Mouse (Mus musculus) right cerebral cortex, adult 18-20 months (tissue): ENCODE data around the gene Ccnf.

Source experiments
- DNase-seq: peaks from one replicate; pipeline ENCODE4 v3.0.0; 2022; ENCODE audit warnings: mixed read lengths

The Ccnf gene

DNA sequence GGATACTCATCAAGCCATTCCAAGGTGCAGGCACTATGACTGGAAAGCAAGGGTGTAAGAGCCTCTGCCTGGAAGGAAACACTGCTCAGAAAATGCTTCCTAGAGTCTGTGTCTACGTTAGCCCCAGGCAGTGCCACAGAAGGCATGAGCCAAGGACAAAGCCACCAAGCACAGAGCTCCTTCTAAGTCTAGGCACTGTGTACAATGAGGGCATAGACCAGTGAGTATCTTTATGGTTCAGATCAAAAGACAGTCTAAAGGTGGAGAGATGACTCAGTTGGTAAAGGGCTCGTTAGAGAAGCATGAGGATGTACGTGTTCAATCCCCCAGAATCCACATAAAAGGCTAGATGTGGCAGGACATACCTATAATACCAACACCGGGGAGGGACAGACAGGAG is 50.2 kb downstream of the Ccnf start:
- no peak for DNase-seq

DNA sequence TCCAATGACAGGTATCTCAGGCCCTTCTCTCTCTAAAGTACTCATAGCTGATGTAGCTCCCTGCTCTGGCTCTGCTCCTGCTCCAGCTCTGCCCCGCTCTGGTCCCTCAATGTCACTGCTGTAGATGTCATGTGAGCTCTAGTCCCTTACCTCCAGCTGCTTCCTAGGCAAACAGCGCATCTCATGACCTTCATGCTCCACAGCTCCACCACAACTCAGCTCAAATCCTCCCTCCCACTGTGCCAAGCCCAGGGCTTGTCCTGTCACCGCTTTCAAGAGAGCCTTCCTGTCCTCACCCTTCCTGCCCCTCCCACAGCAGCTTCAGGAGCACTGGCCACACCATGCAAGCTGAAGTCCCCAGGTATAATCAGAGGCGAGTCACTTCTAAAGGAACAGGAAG is 51.5 kb downstream of the Ccnf start:
- no peak for DNase-seq

DNA sequence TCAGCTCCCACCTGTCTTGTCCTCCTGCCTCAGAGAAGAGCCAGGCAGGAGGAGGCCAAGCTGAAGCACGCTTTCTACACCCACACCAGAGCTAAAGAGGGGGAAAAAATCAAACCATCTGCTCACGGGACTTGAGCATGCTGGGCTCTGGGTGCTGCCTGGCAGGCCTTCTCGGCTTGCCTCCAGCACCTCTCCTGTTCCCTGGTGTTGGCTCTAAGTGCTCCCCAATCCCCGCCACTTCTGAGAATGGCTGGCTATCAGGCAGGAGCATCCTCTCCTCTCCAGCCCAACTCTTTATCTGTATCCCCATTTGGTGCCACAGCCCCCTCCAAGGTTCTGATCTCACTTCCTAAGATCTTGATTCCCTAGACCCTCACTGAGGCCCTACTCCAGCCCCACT is 52.0 kb downstream of the Ccnf start:
- DNase-seq: peak; percentile 86

DNA sequence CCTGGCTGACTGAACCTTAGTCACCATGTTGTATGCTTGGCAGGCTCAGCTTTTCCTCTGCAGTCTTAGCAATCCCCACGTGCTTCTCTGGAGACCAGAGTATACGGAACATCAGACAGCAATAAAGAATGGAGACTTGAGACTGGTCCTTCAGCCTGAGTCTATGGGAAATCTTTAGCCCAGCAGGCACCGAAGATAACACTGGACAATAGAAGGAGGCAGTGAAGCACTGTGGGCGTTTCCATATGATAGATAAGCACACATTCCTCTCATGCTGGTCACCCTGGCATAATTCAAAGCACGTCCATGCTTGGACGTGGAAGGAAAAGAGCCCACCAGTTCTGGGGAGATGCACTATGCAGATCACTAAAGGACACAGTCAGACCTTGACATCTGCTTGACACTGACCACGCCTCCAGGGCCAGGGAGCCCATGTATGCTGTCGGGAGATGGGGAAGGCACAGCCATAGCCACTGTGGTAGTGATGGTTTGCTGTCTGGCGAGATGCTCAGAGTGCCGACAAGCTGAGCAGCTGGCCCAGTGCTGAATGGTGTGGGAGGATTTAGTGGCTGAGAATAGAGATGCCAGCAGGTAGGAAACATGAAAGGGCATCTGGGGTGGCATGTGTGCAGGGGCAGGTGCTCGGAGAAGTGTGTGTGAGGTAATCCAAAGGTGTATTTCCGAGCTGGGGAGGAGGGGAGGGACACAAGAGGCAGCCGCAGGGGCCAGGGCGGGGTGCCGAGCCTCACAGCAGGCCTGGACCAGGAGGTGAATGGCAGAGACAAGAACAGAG is 54.1 kb downstream of the Ccnf start:
- DNase-seq: peak; percentile 67

DNA sequence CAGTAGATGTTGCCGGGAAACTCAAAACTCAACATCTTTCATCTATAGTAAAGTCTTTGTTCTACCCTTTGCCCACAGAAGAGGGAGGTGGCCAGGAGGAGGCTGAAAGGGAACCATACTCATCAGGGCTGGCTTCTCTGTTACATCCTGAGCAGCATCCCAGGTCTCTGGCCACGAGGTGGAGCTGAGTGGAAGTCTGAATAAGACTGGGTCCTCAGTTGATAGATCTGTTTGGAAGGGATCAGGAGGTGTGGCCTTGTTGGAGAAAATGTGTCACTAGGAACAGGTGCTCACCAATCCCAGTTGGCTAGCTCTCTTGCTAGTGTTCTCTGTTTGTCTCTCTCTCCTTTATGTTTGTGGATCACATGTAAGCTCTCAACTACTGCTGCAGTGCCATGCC is 55.9 kb downstream of the Ccnf start:
- no peak for DNase-seq

DNA sequence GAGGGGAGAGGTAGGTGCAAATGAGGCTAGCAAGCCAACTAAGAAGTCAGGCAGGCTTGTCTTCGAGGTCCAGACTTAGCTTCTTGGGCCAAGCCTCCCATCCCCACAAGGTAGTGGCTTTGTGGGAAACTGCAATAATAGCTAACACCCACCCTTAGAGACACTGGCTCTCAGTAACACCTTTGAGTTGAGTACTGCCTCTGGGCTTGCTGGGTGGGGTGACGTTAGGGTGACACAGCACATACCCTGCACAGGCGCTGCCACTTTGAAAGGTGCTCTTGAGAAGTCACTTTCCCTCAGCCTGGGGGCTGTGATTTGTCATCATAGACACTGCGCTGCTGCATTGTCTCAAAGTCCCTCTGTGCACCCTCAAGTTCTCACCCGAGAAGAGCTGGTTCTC is 57.5 kb downstream of the Ccnf start:
- DNase-seq: no peak

DNA sequence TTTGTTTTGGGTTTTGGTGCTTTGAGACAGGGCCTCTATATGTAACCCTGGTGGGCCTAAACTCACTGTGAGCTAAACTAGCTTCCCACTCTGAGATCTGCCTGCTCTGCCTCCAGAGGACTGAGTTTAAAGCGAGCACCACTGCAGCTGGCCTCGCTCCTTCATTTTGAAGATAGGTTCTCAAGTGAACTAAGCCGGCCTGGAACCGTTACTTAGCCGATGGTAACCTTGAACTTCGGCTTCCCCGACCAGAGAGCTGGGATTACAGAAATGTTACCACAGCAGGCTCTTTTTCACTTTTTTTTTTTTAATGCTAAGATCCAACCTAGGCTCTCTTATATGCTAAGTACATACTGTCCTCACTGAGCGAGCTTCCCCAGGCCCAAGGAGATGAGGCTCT is 58.0 kb downstream of the Ccnf start:
- no peak for DNase-seq

DNA sequence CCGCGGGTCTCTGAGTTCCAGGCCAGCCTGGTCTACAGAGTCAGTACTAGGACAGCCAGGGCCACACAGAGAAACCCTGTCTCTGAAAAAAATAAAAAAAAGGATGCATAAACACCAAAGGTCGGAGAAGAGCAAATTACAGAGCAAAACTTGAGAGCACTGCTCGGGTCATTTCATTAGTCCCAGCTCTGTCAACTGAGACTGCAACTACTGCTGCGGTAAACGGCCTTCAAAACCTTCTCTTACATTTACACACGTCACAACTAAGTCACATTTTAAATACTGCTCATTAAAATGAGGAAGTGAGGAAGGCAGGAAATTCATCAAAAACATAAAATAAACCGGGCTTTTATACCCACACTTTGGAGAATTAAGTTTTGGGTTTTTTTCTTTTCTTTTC is 58.4 kb downstream of the Ccnf start:
- no peak for DNase-seq

DNA sequence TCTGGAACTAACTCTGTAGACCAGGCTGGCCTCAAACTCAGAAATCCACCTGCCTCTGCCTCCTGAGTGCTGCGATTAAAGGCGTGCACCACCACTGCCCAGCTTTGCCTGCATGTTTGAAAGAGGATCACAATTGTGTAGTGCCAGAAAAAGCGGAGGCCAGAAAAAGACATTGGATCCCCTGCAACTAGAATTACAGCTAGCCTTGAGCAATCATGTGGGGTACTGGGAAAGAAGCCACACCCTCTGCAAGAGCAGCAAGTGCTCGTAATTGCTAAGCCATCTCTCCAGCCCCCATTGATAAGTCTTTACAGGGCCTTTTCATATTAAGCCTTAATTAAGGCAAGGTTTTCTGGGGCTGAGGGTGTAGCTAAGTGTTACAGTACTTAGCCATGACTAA is 59.8 kb downstream of the Ccnf start:
- DNase-seq: no peak

GRCm38 (mm10) chr17:24190934-24191333 is 60.4 kb downstream of the Ccnf start:
- no peak for DNase-seq

DNA sequence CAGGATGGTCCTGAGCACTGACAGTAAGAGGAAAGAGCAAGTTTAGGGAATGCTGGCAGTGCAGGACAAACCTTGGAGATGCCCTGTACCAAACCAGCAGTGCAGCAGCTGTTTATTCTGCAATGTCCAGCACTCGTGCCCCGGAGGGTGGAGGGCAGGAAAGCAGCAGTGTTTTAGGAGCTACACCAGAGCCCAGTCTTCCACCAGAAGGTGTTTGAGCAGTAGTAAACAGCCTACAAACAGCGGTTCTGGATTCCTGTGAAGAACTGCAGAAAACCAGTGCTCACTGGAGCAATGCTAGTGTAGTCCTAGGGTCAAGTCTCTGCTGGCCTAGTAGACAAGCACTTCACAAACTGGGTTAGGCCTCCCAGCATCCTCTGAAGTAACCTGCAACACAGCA is 77.0 kb downstream of the Ccnf start:
- no peak for DNase-seq

- DNase-seq: peak; percentile 57
Observed at GRCm38 (mm10) chr17:24173423-24173822, 77.9 kb downstream of the Ccnf start.
